ENCODE assay signal across 13 mouse cellular contexts in genomic region chr3:95865050-95865449, GRCm38 (mm10). TPM values are rescaled to one million over a fixed set of nuclear protein-coding genes. Genes with fewer than 3 reads are reported as not detected.
DNase-seq lines count a peak whose midpoint lies in the region; ATAC-seq and TF ChIP-seq lines count a peak whose summit lies in the region.
"Had no signal": no experiment of that assay in that cellular context is flagged by ENCODE, and none has a peak within 500 bp of the region (broad histone marks: within the 10 kb centered on the region; RNA-seq: fewer than 3 reads in every experiment).

No protein-coding gene starts in this region.

- TF ChIP-seq EP300 in heart, adult 2 months (IDR thresholded peaks at IDR 0.05; ENCODE audit: insufficient read depth, low read depth, low read length), result no peak

- no peak for ATAC-seq in heart, embryonic 12.5 days (ENCODE audit: insufficient number of reproducible peaks, low FRiP score)
- ATAC-seq in intestine, embryonic 15.5 days, result no peak
- no peak for ATAC-seq in hindbrain, embryonic 14.5 days (ENCODE audit: low FRiP score)

- H3K36me3 ChIP-seq in heart, adult 2 months (ENCODE audit: control insufficient read depth, insufficient read depth, low read length), result peaks cover 4% of the 10 kb centered on the region
- peaks cover 56% of the 10 kb centered on the region for H3K36me3 ChIP-seq in heart, embryonic 12.5 days
- H3K36me3 ChIP-seq in intestine, embryonic 15.5 days, result peaks cover 11% of the 10 kb centered on the region; the same call in 1 of the 2 replicates
- H3K36me3 ChIP-seq in hindbrain, embryonic 14.5 days (replicated peaks; ENCODE audit: control insufficient read depth, insufficient read depth), result peaks cover 38% of the 10 kb centered on the region

- TF ChIP-seq CTCF in heart, adult 2 months (IDR thresholded peaks at IDR 0.05), result no peak

- H3K4me2 ChIP-seq in heart, embryonic 12.5 days, result no peak overlapping the region
- H3K4me2 ChIP-seq in intestine, embryonic 15.5 days (replicated peaks), result no peak overlapping the region
- no peak overlapping the region for H3K4me2 ChIP-seq in hindbrain, embryonic 14.5 days (replicated peaks)
- H3K4me2 ChIP-seq: limb, embryonic 15.5 days had no signal

- no peaks in the 10 kb centered on the region for H3K9me3 ChIP-seq in heart, embryonic 12.5 days (replicated peaks)
- no peaks in the 10 kb centered on the region for H3K9me3 ChIP-seq in intestine, embryonic 15.5 days
- no peaks in the 10 kb centered on the region for H3K9me3 ChIP-seq in hindbrain, embryonic 14.5 days (ENCODE audit: control insufficient read depth, low read length)
- H3K9me3 ChIP-seq: limb, embryonic 15.5 days; midbrain, embryonic 10.5 days had no signal

- DNase-seq in heart, adult 2 months, result peak; percentile 28 to 55
- DNase-seq in Muller cell, postnatal 12 days (ENCODE audit: inconsistent ontology term), result peak; percentile 73
- DNase-seq in heart, postnatal 25 days (ENCODE audit: low spot score), result peak; percentile 24
- DNase-seq in left cerebral cortex, adult 8-10 months (ENCODE audit: low spot score in 2 of 2), result peak; percentile 47 to 84
- DNase-seq in urinary bladder, postnatal 25 days (ENCODE audit: low spot score), result no peak
- DNase-seq in hindbrain, embryonic 14.5 days (ENCODE audit: low spot score), result no peak
- DNase-seq: thymus, adult 2 months had no signal

- no peak overlapping the region for H3K4me3 ChIP-seq in heart, adult 2 months
- no peak overlapping the region for H3K4me3 ChIP-seq in heart, embryonic 12.5 days
- H3K4me3 ChIP-seq in intestine, embryonic 15.5 days (replicated peaks), result no peak overlapping the region
- no peak overlapping the region for H3K4me3 ChIP-seq in hindbrain, embryonic 14.5 days (replicated peaks; ENCODE audit: low read length)
- H3K4me3 ChIP-seq: erythroblast, embryonic 14.5 days; limb, embryonic 15.5 days; midbrain, embryonic 10.5 days had no signal

- intact Hi-C loops in heart, adult 2 months (cut with DNase I), result no loop called here
- intact Hi-C loops in heart, postnatal 25 days (cut with DNase I), result loop anchor here (5.0 kb wide), 1 partner anchor 92 kb away; no protein-coding TSS in a partner anchor

- H3K27me3 ChIP-seq in heart, adult 2 months (ENCODE audit: control insufficient read depth, insufficient read depth, low read length), result no peaks in the 10 kb centered on the region
- no peaks in the 10 kb centered on the region for H3K27me3 ChIP-seq in heart, embryonic 12.5 days (replicated peaks)
- H3K27me3 ChIP-seq in intestine, embryonic 15.5 days (replicated peaks), result no peaks in the 10 kb centered on the region
- no peaks in the 10 kb centered on the region for H3K27me3 ChIP-seq in hindbrain, embryonic 14.5 days (ENCODE audit: control insufficient read depth, insufficient read depth, low read length)
- H3K27me3 ChIP-seq: CH12.LX; limb, embryonic 15.5 days had no signal

- peaks cover 4% of the 10 kb centered on the region for H3K79me2 ChIP-seq in heart, adult 2 months (replicated peaks; ENCODE audit: control insufficient read depth, insufficient read depth, low read length)

- TF ChIP-seq POLR2A in heart, adult 2 months (IDR thresholded peaks at IDR 0.05; ENCODE audit: insufficient read depth, low read depth, low read length), result no peak

- H3K27ac ChIP-seq in heart, adult 2 months, result peak overlapping the region; percentile 53
- no peak overlapping the region for H3K27ac ChIP-seq in heart, embryonic 12.5 days (ENCODE audit: poor library complexity, severe bottlenecking)
- no peak overlapping the region for H3K27ac ChIP-seq in intestine, embryonic 15.5 days
- no peak overlapping the region for H3K27ac ChIP-seq in hindbrain, embryonic 14.5 days
- H3K27ac ChIP-seq: limb, embryonic 15.5 days; midbrain, embryonic 10.5 days had no signal

- no peak overlapping the region for H3K9ac ChIP-seq in heart, adult 2 months (ENCODE audit: low read depth, low read length)
- H3K9ac ChIP-seq in heart, embryonic 12.5 days, result no peak overlapping the region
- no peak overlapping the region for H3K9ac ChIP-seq in intestine, embryonic 15.5 days
- no peak overlapping the region for H3K9ac ChIP-seq in hindbrain, embryonic 14.5 days
- H3K9ac ChIP-seq: limb, embryonic 15.5 days had no signal

- 67% methylated on average over 5 of the region's 5 CpGs for WGBS in heart, adult 2 months
- 79% methylated on average over 5 of the region's 5 CpGs for WGBS in heart, embryonic 12.5 days
- 85% methylated on average over 5 of the region's 5 CpGs for WGBS in intestine, embryonic 15.5 days
- 92% methylated on average over 5 of the region's 5 CpGs for WGBS in hindbrain, embryonic 14.5 days

- H3K4me1 ChIP-seq in heart, adult 2 months (ENCODE audit: control insufficient read depth, insufficient read depth, low read length), result no peaks in the 10 kb centered on the region; the same call in none of the 2 replicates
- H3K4me1 ChIP-seq in heart, embryonic 12.5 days (replicated peaks), result peaks cover 3% of the 10 kb centered on the region; the same call in 1 of the 2 replicates
- no peaks in the 10 kb centered on the region for H3K4me1 ChIP-seq in intestine, embryonic 15.5 days (replicated peaks)
- H3K4me1 ChIP-seq in hindbrain, embryonic 14.5 days (replicated peaks; ENCODE audit: control insufficient read depth, insufficient read depth, low read length), result no peaks in the 10 kb centered on the region
- H3K4me1 ChIP-seq: midbrain, embryonic 10.5 days had no signal

RNA-seq across cellular contexts. Expression of gene Mrps21, which starts 6.3 kb away (rescaled TPM):
- 100 to 1,000 TPM; 314 to 350 TPM for total RNA-seq in heart, adult 2 months (2021)
- polyA plus RNA-seq in heart, adult 2 months (2012; rRNA removed), result 174 and 218 TPM in 2 replicates
- 405 and 408 TPM in 2 replicates for polyA plus RNA-seq in heart, embryonic 12.5 days (2016; fragmentation: Nextera tagmentation; extraction: Ambion mirVana)
- total RNA-seq in heart, postnatal 25 days (2021), result 100 to 1,000 TPM; 315 to 318 TPM
- total RNA-seq in left cerebral cortex, adult 8-10 months (2022), result 100 to 1,000 TPM; 139 to 170 (median 151) TPM
- 346 and 351 TPM in 2 replicates for polyA plus RNA-seq in intestine, embryonic 15.5 days (2015; fragmentation: Nextera tagmentation; extraction: Ambion mirVana)
- 254 and 293 TPM in 2 replicates for polyA plus RNA-seq in hindbrain, embryonic 14.5 days (2014; fragmentation: Nextera tagmentation; extraction: Ambion mirVana)

RNA-seq across cellular contexts. Expression of gene Prpf3, which starts 9.4 kb away (rescaled TPM):
- total RNA-seq in heart, adult 2 months (2021), result 10 to 100 TPM; 19.4 to 24.0 TPM
- polyA plus RNA-seq in heart, adult 2 months (2012; rRNA removed), result 9.3 and 13.2 TPM in 2 replicates
- 36.6 and 36.7 TPM in 2 replicates for polyA plus RNA-seq in heart, embryonic 12.5 days (2016; fragmentation: Nextera tagmentation; extraction: Ambion mirVana)
- total RNA-seq in heart, postnatal 25 days (2021), result 10 to 100 TPM; 21.1 to 23.1 TPM
- 10 to 100 TPM; 25.2 to 36.6 (median 36.3) TPM for total RNA-seq in left cerebral cortex, adult 8-10 months (2022)
- polyA plus RNA-seq in intestine, embryonic 15.5 days (2015; fragmentation: Nextera tagmentation; extraction: Ambion mirVana), result 44.2 and 44.9 TPM in 2 replicates
- 33.5 and 35.7 TPM in 2 replicates for polyA plus RNA-seq in hindbrain, embryonic 14.5 days (2014; fragmentation: Nextera tagmentation; extraction: Ambion mirVana)

RNA-seq across cellular contexts. Expression of gene Ciart, which starts 17.0 kb away (rescaled TPM):
- 10 to 100 TPM in 1 of 2 experiments, 1 to 10 TPM in 1; 5.1 to 27.0 TPM for total RNA-seq in heart, adult 2 months (2021)
- polyA plus RNA-seq in heart, adult 2 months (2012; rRNA removed), result 5.0 and 7.7 TPM in 2 replicates
- polyA plus RNA-seq in heart, embryonic 12.5 days (2016; fragmentation: Nextera tagmentation; extraction: Ambion mirVana), result 5.5 and 6.8 TPM in 2 replicates
- total RNA-seq in heart, postnatal 25 days (2021), result 10 to 100 TPM in 1 of 2 experiments, 1 to 10 TPM in 1; 2.1 to 12.9 TPM
- total RNA-seq in left cerebral cortex, adult 8-10 months (2022), result 10 to 100 TPM; 27.0 to 55.7 (median 48.4) TPM
- 5.6 and 5.8 TPM in 2 replicates for polyA plus RNA-seq in intestine, embryonic 15.5 days (2015; fragmentation: Nextera tagmentation; extraction: Ambion mirVana)
- 2.4 and 2.7 TPM in 2 replicates for polyA plus RNA-seq in hindbrain, embryonic 14.5 days (2014; fragmentation: Nextera tagmentation; extraction: Ambion mirVana)

RNA-seq across cellular contexts. Expression of gene BC028528, which starts 26.8 kb away (rescaled TPM):
- total RNA-seq in heart, adult 2 months (2021), result 1 to 10 TPM; 8.5 to 9.0 TPM
- 14.5 and 29.8 TPM in 2 replicates for polyA plus RNA-seq in heart, adult 2 months (2012; rRNA removed)
- polyA plus RNA-seq in heart, embryonic 12.5 days (2016; fragmentation: Nextera tagmentation; extraction: Ambion mirVana), result 26.1 and 26.3 TPM in 2 replicates
- total RNA-seq in heart, postnatal 25 days (2021), result 10 to 100 TPM in 1 of 2 experiments, 1 to 10 TPM in 1; 7.2 to 13.9 TPM
- 10 to 100 TPM in 1 of 4 experiments, 1 to 10 TPM in 3; 6.0 to 14.9 (median 8.1) TPM for total RNA-seq in left cerebral cortex, adult 8-10 months (2022)
- polyA plus RNA-seq in intestine, embryonic 15.5 days (2015; fragmentation: Nextera tagmentation; extraction: Ambion mirVana), result 21.3 and 22.9 TPM in 2 replicates
- polyA plus RNA-seq in hindbrain, embryonic 14.5 days (2014; fragmentation: Nextera tagmentation; extraction: Ambion mirVana), result 16.1 and 26.2 TPM in 2 replicates
- polyA plus RNA-seq: erythroblast, embryonic 14.5 days had no signal

RNA-seq across cellular contexts. Expression of gene Aph1a, which starts 28.7 kb away (rescaled TPM):
- 100 to 1,000 TPM in 1 of 2 experiments, 10 to 100 TPM in 1; 99.9 to 121 TPM for total RNA-seq in heart, adult 2 months (2021)
- polyA plus RNA-seq in heart, adult 2 months (2012; rRNA removed), result 98.7 and 120 TPM in 2 replicates
- 31.8 and 33.8 TPM in 2 replicates for polyA plus RNA-seq in heart, embryonic 12.5 days (2016; fragmentation: Nextera tagmentation; extraction: Ambion mirVana)
- total RNA-seq in heart, postnatal 25 days (2021), result 100 to 1,000 TPM; 110 to 120 TPM
- 10 to 100 TPM; 65.4 to 77.7 (median 72.4) TPM for total RNA-seq in left cerebral cortex, adult 8-10 months (2022)
- 38.3 and 38.8 TPM in 2 replicates for polyA plus RNA-seq in intestine, embryonic 15.5 days (2015; fragmentation: Nextera tagmentation; extraction: Ambion mirVana)
- polyA plus RNA-seq in hindbrain, embryonic 14.5 days (2014; fragmentation: Nextera tagmentation; extraction: Ambion mirVana), result 34.9 and 38.6 TPM in 2 replicates

Comparison
In these comparisons a context has a peak if more than half of its experiments do, and no peak if none do; other contexts are left out.
1. DNase-seq: peak in heart, adult 2 months (2 of 2), Muller cell, postnatal 12 days (single experiment), heart, postnatal 25 days (single experiment) and left cerebral cortex, adult 8-10 months (2 of 2); none in urinary bladder, postnatal 25 days (single experiment) and hindbrain, embryonic 14.5 days (single experiment).